Mouse (Mus musculus) MEL (cell line): ENCODE data around the gene Slc7a6.

ENCODE experiments used
- EP300 ChIP-seq, 2 experiments: IDR thresholded peaks; 2 replicates each; pipeline ENCODE4 v1.6.1; 2011; ENCODE audit warnings: improper control_type of control experiment in 2 of 2, low read length in 2 of 2, low read depth in 1 of 2, mild to moderate bottlenecking in 1 of 2
- GABPA ChIP-seq: IDR thresholded peaks from 2 replicates; pipeline ENCODE4 v1.6.1; 2012; ENCODE audit warnings: low read depth, mild to moderate bottlenecking, inconsistent platforms, low read length, improper control_type of control experiment, moderate library complexity

DNA sequence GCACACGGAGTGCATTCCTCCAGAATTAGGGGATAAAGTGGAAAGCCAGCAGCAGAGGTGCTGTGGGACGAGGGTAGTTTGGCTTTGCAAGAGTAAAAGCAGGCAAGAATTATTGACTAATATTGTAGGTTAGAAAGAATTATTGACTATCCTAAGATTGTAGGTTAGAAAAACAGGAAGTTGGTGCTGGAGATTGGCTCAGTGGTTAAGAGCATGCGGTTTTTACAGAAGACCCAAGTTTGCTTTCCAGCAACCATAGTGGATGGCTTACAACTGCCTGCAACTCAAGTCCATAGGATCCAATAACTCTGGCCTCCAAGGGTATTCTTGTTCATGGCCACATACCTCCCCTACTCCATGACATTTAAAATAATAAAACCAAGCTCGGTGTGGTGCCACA is 22.6 kb upstream of the Slc7a6 start:
- TF ChIP-seq EP300 (IDR thresholded peaks at IDR 0.05; ENCODE audit: low read depth in 1 of 2, low read length in 2 of 2) (peak; percentile 20 to 30; a peak in 1 of 4 replicates), GABPA (no peak)
